Mouse (Mus musculus) embryonic facial prominence, embryonic 14.5 days (tissue): ENCODE measurements around the gene Car12. TPM values are rescaled to one million over a fixed set of nuclear protein-coding genes. Genes with fewer than 3 reads are reported as not detected.
A peak's percentile ranks its signal among the peaks of the same experiment; 100 is the strongest.

ENCODE experiments used
- ATAC-seq: fragments of 200-750 bp; cut with Nextera tagmentation; 2 replicates; pipeline ENCODE4 v1.8.0; 2017; ENCODE audit warnings: low read depth, moderate number of reproducible peaks, moderate TSS enrichment
- DNase-seq: peaks from one replicate; pipeline ENCODE4 v3.0.0-alpha.2; 2015; ENCODE audit warnings: low spot score
- H3K27ac ChIP-seq: fragments of 300-500 bp; sonication (generic); replicated peaks from 2 replicates; pipeline ENCODE4 v1.5.1; 2014; ENCODE audit warnings: low read depth, mild to moderate bottlenecking, low read length, moderate library complexity
- H3K27me3 ChIP-seq: fragments of 300-500 bp; sonication (generic); replicated peaks from 2 replicates; pipeline ENCODE4 v1.6.1; 2014; ENCODE audit warnings: low read length; ENCODE audit not compliant: control insufficient read depth, insufficient read depth
- H3K36me3 ChIP-seq: fragments of 300-500 bp; sonication (generic); 2 replicates; pipeline ENCODE4 v1.6.1; 2014; ENCODE audit warnings: low read length, mixed read lengths; ENCODE audit not compliant: control insufficient read depth, insufficient read depth
- H3K4me1 ChIP-seq: fragments of 300-500 bp; sonication (generic); 2 replicates; pipeline ENCODE4 v1.6.1; 2014; ENCODE audit warnings: antibody characterized with exemption, low read length; ENCODE audit not compliant: control insufficient read depth, insufficient read depth
- H3K4me2 ChIP-seq: fragments of 300-500 bp; sonication (generic); 2 replicates; pipeline ENCODE4 v1.6.1; 2014; ENCODE audit warnings: low read depth, mild to moderate bottlenecking, low read length, moderate library complexity, mixed read lengths
- H3K4me3 ChIP-seq: fragments of 300-500 bp; sonication (generic); 2 replicates; pipeline ENCODE4 v1.5.1; 2014; ENCODE audit warnings: low read depth, mild to moderate bottlenecking, low read length
- H3K9ac ChIP-seq: fragments of 300-500 bp; sonication (generic); 2 replicates; pipeline ENCODE4 v1.6.1; 2014; ENCODE audit warnings: low read depth, mild to moderate bottlenecking, low read length, moderate library complexity, mixed read lengths
- H3K9me3 ChIP-seq: fragments of 300-500 bp; sonication (generic); 2 replicates; pipeline ENCODE4 v1.6.1; 2016; ENCODE audit warnings: low read length; ENCODE audit not compliant: control insufficient read depth
- WGBS: fragments of 180-500 bp; shearing (Covaris S2); extraction: QIAGEN DNeasy Blood & Tissue Kit; methylation state at CpG from one replicate; pipeline ENCODE4 v1.1.7; 2014; 5-methylcytosine and 5-hydroxymethylcytosine counted together
- polyA plus RNA-seq: library from polyadenylated mRNA; unstranded; fragments of >200 nt; fragmentation: Nextera tagmentation; extraction: Ambion mirVana; gene quantifications from 2 replicates; pipeline ENCODE4 v1.2.1, GENCODE M21; 2014

The Car12 gene
- polyA plus RNA-seq, 1 experiment from 2014 or later: 10.3 TPM

- H3K9me3 ChIP-seq: no peaks in the 10 kb centered on the region
- H3K4me1 ChIP-seq: peaks cover 24% of the 10 kb centered on the region
- H3K4me2 ChIP-seq: no peak overlapping the region
- H3K9ac ChIP-seq: no peak overlapping the region
- no peak overlapping the region for H3K27ac ChIP-seq
- ATAC-seq: no peak
- no peaks in the 10 kb centered on the region for H3K27me3 ChIP-seq
- DNase-seq: no peak
- no peaks in the 10 kb centered on the region for H3K36me3 ChIP-seq
- H3K4me3 ChIP-seq: no peak overlapping the region
These were observed 8.1 kb upstream of the Car12 start for GRCm38 (mm10) chr9:66705354-66705753.

- Histone ChIP-seq H3K4me3 (no peak overlapping the region), H3K4me2 (no peak overlapping the region), H3K9ac (no peak overlapping the region), H3K9me3 (no peaks in the 10 kb centered on the region), H3K27me3 (no peaks in the 10 kb centered on the region), H3K4me1 (peaks cover 24% of the 10 kb centered on the region), H3K27ac (no peak overlapping the region), H3K36me3 (no peaks in the 10 kb centered on the region)
- ATAC-seq (no peak), DNase-seq (peak; percentile 26)
- 50% methylated on average over 2 of the region's 2 CpGs for WGBS
These were observed 7.7 kb upstream of the Car12 start for GRCm38 (mm10) chr9:66705766-66706165.

- H3K9ac ChIP-seq: no peak overlapping the region
- H3K4me1 ChIP-seq: peaks cover 24% of the 10 kb centered on the region
- H3K4me3 ChIP-seq: no peak overlapping the region
- no peak overlapping the region for H3K4me2 ChIP-seq
- 42% methylated on average over 11 of the region's 11 CpGs for WGBS
- H3K27me3 ChIP-seq: no peaks in the 10 kb centered on the region
- DNase-seq (peak; percentile 53), ATAC-seq (no peak)
- no peaks in the 10 kb centered on the region for H3K36me3 ChIP-seq
- H3K9me3 ChIP-seq: no peaks in the 10 kb centered on the region
- peak overlapping the region; percentile 22 for H3K27ac ChIP-seq
These were observed 5.3 kb upstream of the Car12 start for GRCm38 (mm10) chr9:66708054-66708772.

- Histone ChIP-seq H3K9ac (no peak overlapping the region; the same call in 1 of the 2 replicates), H3K27me3 (no peaks in the 10 kb centered on the region), H3K36me3 (no peaks in the 10 kb centered on the region), H3K9me3 (no peaks in the 10 kb centered on the region), H3K4me1 (peaks cover 30% of the 10 kb centered on the region), H3K4me2 (no peak overlapping the region), H3K4me3 (no peak overlapping the region), H3K27ac (peak overlapping the region; percentile 22; the same call in 1 of the 2 replicates)
- peak; percentile 64 for ATAC-seq
- 38% methylated on average over 12 of the region's 12 CpGs for WGBS
- DNase-seq: peak; percentile 68
These were observed 4.5 kb upstream of the Car12 start for GRCm38 (mm10) chr9:66708816-66709555.

- peaks cover 32% of the 10 kb centered on the region for H3K4me1 ChIP-seq
- no peaks in the 10 kb centered on the region for H3K9me3 ChIP-seq
- H3K27me3 ChIP-seq: no peaks in the 10 kb centered on the region
- H3K9ac ChIP-seq: no peak overlapping the region
- WGBS: 74% methylated on average over 6 of the region's 6 CpGs
- no peak overlapping the region for H3K4me2 ChIP-seq
- no peak for ATAC-seq
- H3K36me3 ChIP-seq: no peaks in the 10 kb centered on the region
- no peak overlapping the region for H3K4me3 ChIP-seq
- no peak for DNase-seq
- no peak overlapping the region for H3K27ac ChIP-seq
These were observed 2.9 kb upstream of the Car12 start for GRCm38 (mm10) chr9:66710626-66711025.

GRCm38 (mm10) chr9:66714022-66714515, 583 bp downstream of the Car12 start:
- ATAC-seq (peak; percentile 39; the same call in 1 of the 2 replicates), DNase-seq (no peak)
- Histone ChIP-seq H3K4me1 (peaks cover 17% of the 10 kb centered on the region), H3K4me2 (peak overlapping the region; percentile 82), H3K27me3 (no peaks in the 10 kb centered on the region), H3K36me3 (no peaks in the 10 kb centered on the region), H3K27ac (no peak overlapping the region), H3K9me3 (no peaks in the 10 kb centered on the region), H3K4me3 (peak overlapping the region; percentile 43), H3K9ac (peak overlapping the region; percentile 64)
- 10% methylated on average over 12 of the region's 12 CpGs for WGBS

- Histone ChIP-seq H3K4me1 (peaks cover 13% of the 10 kb centered on the region), H3K4me2 (peak overlapping the region; percentile 82), H3K36me3 (no peaks in the 10 kb centered on the region), H3K4me3 (peak overlapping the region; percentile 43; the same call in 1 of the 2 replicates), H3K27me3 (no peaks in the 10 kb centered on the region), H3K27ac (no peak overlapping the region), H3K9me3 (no peaks in the 10 kb centered on the region), H3K9ac (no peak overlapping the region)
- WGBS: 73% methylated on average over 2 of the region's 2 CpGs
- ATAC-seq (no peak), DNase-seq (no peak)
These were observed 1.9 kb downstream of the Car12 start for GRCm38 (mm10) chr9:66715361-66715760.

GRCm38 (mm10) chr9:66716533-66716932, 3.0 kb downstream of the Car12 start:
- Histone ChIP-seq H3K9me3 (no peaks in the 10 kb centered on the region), H3K4me3 (no peak overlapping the region), H3K4me2 (no peak overlapping the region), H3K27me3 (no peaks in the 10 kb centered on the region), H3K27ac (no peak overlapping the region), H3K9ac (no peak overlapping the region), H3K36me3 (no peaks in the 10 kb centered on the region), H3K4me1 (peaks cover 13% of the 10 kb centered on the region)
- 86% methylated on average over 3 of the region's 3 CpGs for WGBS
- no peak for ATAC-seq
- no peak for DNase-seq
